Mouse (Mus musculus) macrophage (primary cell): ENCODE measurements at regions not wholly inside any gene's neighbourhood (a gene's known extent, or its start where the extent isn't known, plus 50 kb on each side); places are given as distances from the start of the nearest gene placed in this dataset.

ENCODE experiments used
- H3K27ac ChIP-seq: fragments of 350-480 bp; formaldehyde crosslinking; 2 replicates; pipeline ENCODE4 v1.9.0; 2021
- H3K36me3 ChIP-seq: fragments of 350-480 bp; formaldehyde crosslinking; 2 replicates; pipeline ENCODE4 v1.9.0; 2021; ENCODE audit errors: inconsistent target
- H3K4me3 ChIP-seq: fragments of 350-480 bp; formaldehyde crosslinking; 2 replicates; pipeline ENCODE4 v1.9.0; 2021; ENCODE audit errors: inconsistent target
- H3K79me2 ChIP-seq: fragments of 350-480 bp; formaldehyde crosslinking; 2 replicates; pipeline ENCODE4 v1.9.0; 2021; ENCODE audit errors: inconsistent target
- WGBS: methylation state at CpG from one replicate; pipeline ENCODE4 v1.1.7; 2026; ENCODE audit warnings: inconsistent platforms; ENCODE audit not compliant: missing documents; 5-methylcytosine and 5-hydroxymethylcytosine counted together

DNA sequence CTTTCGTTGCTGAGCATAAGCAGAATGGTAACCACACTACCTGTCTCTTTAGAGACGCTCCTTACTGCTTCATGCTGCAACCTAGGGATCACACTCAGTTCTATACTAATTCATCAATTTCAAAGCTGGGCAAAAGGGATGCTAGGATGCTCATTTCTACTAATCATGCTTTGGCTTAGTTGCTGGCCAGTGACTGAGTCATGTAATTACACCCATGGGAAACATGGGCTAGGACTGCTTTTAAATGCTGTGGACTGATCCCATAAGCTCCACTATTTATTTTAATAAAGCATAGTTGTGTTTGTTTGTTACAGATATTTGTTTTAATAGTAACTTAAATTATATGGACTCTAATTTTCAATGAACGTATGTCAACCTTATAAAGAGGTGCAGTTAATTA, 373.2 kb upstream of the Actbl2 start:
- Histone ChIP-seq H3K36me3 (no peaks in the 10 kb centered on the region), H3K27ac (no peak overlapping the region), H3K4me3 (no peak overlapping the region), H3K79me2 (no peaks in the 10 kb centered on the region)
- 89% methylated on average over 3 of the region's 3 CpGs for WGBS

DNA sequence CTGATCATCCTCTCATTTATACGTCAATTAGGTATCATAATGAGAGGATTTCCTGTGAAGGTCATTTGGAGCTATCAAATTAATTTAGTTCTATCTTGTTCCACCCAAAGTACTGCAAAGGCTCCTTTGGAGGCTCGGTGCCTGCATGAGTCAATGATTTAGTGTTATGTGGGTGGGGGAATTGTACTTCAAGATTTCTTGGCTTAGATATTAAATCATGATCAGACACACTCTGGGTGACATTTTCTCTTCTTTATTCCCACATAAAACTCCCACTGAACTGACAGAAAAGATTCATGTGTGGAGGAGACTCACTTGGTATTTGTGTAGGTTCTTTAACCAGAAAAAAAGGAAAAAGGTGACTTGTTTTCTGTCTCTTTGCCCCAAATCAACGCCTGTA, 372.6 kb upstream of the Actbl2 start:
- WGBS: 100% methylated on average over 3 of the region's 3 CpGs
- no peaks in the 10 kb centered on the region for H3K36me3 ChIP-seq
- no peaks in the 10 kb centered on the region for H3K79me2 ChIP-seq
- no peak overlapping the region for H3K27ac ChIP-seq
- H3K4me3 ChIP-seq: no peak overlapping the region

DNA sequence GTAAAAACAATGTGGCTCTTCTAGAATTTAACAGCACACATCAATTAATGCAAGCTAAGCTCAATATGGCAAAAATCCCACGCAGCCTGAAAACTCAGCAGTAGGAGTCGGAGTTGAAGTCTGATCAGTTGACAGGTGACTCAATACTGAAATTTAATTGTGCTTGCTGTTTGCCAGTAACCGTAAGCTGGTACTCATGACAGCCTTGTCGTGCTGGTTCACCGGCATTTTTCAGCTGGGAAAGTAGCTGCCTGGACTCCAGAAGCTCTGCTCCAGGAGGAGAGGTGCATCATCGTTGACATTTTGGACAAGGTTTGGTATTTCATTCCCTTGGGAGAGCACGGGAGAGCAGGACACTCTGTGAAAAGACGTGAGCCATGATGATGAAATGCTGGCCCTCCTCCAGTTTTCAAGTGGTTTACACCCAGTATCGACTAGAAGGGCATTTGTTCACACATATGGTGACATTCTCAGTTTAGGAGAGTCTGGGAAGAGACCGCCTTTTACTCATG, 372.1 kb upstream of the Actbl2 start:
- Histone ChIP-seq H3K79me2 (no peaks in the 10 kb centered on the region), H3K27ac (no peak overlapping the region), H3K36me3 (no peaks in the 10 kb centered on the region), H3K4me3 (no peak overlapping the region)
- WGBS: 92% methylated on average over 10 of the region's 10 CpGs

DNA sequence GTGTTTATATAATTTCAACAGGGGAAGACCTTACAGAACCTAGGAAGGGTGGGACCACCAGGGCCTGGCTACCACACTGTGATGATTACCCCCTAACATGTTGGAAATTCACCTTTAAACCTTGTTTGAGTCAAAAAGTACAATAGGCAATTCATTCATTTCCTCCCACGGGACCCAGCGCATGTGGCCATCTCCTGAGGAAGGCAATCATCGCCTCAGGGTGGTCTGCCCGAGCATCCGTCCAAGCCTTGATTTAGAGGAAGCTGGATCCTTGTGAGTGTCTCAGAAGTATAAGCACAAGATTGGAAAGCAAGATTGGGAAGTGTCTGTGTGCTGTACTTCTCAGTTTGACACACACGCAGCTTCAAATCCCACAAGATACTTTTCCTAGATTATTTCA, 360.9 kb upstream of the Actbl2 start:
- no peaks in the 10 kb centered on the region for H3K36me3 ChIP-seq
- no peak overlapping the region for H3K4me3 ChIP-seq
- H3K79me2 ChIP-seq: no peaks in the 10 kb centered on the region
- H3K27ac ChIP-seq: no peak overlapping the region
- WGBS: 82% methylated on average over 6 of the region's 6 CpGs

DNA sequence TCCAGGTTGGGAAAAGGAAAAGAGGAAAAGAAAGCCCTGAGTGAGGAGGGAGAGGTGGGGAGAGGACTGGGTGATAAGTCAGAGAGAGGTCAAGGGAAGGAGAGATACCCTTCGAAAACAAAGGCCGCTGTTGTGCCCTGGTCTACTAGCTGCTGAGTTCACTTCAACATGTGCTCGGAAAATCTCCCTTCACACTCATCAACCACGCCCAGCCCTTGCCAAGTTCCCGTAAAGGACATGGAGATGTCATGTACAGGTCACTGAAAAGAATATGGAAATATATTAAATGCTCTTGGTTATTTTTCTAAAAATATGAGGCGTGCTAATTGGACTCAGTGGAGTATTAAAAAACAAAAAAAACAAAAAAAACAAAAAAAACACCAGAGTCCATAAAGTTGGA, 359.5 kb upstream of the Actbl2 start:
- H3K79me2 ChIP-seq: no peaks in the 10 kb centered on the region
- no peak overlapping the region for H3K27ac ChIP-seq
- H3K36me3 ChIP-seq: no peaks in the 10 kb centered on the region
- no peak overlapping the region for H3K4me3 ChIP-seq
- WGBS: 95% methylated on average over 6 of the region's 6 CpGs

GRCm38 (mm10) chr13:110895900-110896299, 358.9 kb upstream of the Actbl2 start:
- no peaks in the 10 kb centered on the region for H3K79me2 ChIP-seq
- 0 out of 2 replicates have a peak overlapping the region, but pooled peaks have one; percentile 7 for H3K27ac ChIP-seq
- 46% methylated on average over 8 of the region's 8 CpGs for WGBS
- H3K4me3 ChIP-seq: no peak overlapping the region
- H3K36me3 ChIP-seq: no peaks in the 10 kb centered on the region

GRCm38 (mm10) chr13:110897621-110898020, 357.2 kb upstream of the Actbl2 start:
- Histone ChIP-seq H3K36me3 (no peaks in the 10 kb centered on the region), H3K27ac (no peak overlapping the region), H3K79me2 (no peaks in the 10 kb centered on the region), H3K4me3 (no peak overlapping the region)
- WGBS: 72% methylated on average over 4 of the region's 4 CpGs

DNA sequence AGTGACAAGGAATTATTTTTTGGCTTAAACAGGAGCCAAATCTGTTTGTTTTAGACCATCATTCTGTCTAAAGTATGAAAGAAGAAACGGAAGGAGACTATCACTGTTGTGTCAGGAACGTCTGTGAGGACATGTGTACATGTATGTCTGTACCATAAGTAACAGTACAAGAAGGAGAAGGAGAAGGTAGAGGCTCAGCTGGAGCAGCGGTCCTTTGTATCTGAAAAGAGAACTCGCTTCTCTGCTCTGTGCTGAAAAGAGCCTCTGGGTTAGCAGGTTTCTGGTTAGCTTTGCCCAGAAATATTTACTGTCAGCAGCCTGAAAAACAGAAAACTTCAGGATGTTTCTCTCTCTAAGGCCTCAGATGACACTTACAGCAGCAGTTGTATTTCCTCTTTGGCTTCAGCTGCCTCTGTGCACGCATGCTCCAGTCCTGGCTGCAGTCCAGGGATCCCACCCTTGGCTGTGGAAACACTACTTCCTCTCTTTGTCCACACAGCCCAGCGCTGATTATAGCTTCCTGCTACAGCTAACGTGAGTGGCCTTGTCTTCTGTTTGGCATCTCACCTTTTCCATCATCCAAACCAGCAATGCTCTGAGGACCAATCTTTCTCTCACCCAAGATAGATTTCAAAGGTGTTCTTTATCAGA, 351.7 kb upstream of the Actbl2 start:
- Histone ChIP-seq H3K36me3 (no peaks in the 10 kb centered on the region), H3K4me3 (no peak overlapping the region), H3K79me2 (no peaks in the 10 kb centered on the region), H3K27ac (peak overlapping the region; percentile 94)
- 9% methylated on average over 7 of the region's 7 CpGs for WGBS

- Histone ChIP-seq H3K79me2 (no peaks in the 10 kb centered on the region), H3K4me3 (no peak overlapping the region), H3K36me3 (no peaks in the 10 kb centered on the region), H3K27ac (peak overlapping the region; percentile 66)
- 8% methylated on average over 6 of the region's 6 CpGs for WGBS
These were observed 347.4 kb upstream of the Actbl2 start for GRCm38 (mm10) chr13:110907319-110907955.

GRCm38 (mm10) chr13:110911866-110912265, 342.9 kb upstream of the Actbl2 start:
- WGBS: 90% methylated on average over 7 of the region's 7 CpGs
- no peak overlapping the region for H3K27ac ChIP-seq
- no peaks in the 10 kb centered on the region for H3K79me2 ChIP-seq
- H3K36me3 ChIP-seq: no peaks in the 10 kb centered on the region
- no peak overlapping the region for H3K4me3 ChIP-seq

- 90% methylated on average over 4 of the region's 4 CpGs for WGBS
- H3K36me3 ChIP-seq: no peaks in the 10 kb centered on the region
- no peak overlapping the region for H3K4me3 ChIP-seq
- H3K79me2 ChIP-seq: no peaks in the 10 kb centered on the region
- no peak overlapping the region for H3K27ac ChIP-seq
These were observed 341.6 kb upstream of the Actbl2 start for GRCm38 (mm10) chr13:110913177-110913576.

- WGBS: 94% methylated on average over 5 of the region's 5 CpGs
- no peak overlapping the region for H3K4me3 ChIP-seq
- H3K79me2 ChIP-seq: no peaks in the 10 kb centered on the region
- H3K27ac ChIP-seq: no peak overlapping the region
- H3K36me3 ChIP-seq: no peaks in the 10 kb centered on the region
These were observed 341.1 kb upstream of the Actbl2 start for GRCm38 (mm10) chr13:110913687-110914086.

- Histone ChIP-seq H3K79me2 (no peaks in the 10 kb centered on the region), H3K4me3 (no peak overlapping the region), H3K36me3 (no peaks in the 10 kb centered on the region), H3K27ac (no peak overlapping the region)
- 83% methylated on average over 1 of the region's 1 CpGs for WGBS
These were observed 339.7 kb upstream of the Actbl2 start for GRCm38 (mm10) chr13:110915161-110915560.

- 85% methylated on average over 5 of the region's 5 CpGs for WGBS
- Histone ChIP-seq H3K79me2 (no peaks in the 10 kb centered on the region), H3K27ac (no peak overlapping the region), H3K4me3 (no peak overlapping the region), H3K36me3 (no peaks in the 10 kb centered on the region)
These were observed 330.9 kb upstream of the Actbl2 start for GRCm38 (mm10) chr13:110923936-110924335.

DNA sequence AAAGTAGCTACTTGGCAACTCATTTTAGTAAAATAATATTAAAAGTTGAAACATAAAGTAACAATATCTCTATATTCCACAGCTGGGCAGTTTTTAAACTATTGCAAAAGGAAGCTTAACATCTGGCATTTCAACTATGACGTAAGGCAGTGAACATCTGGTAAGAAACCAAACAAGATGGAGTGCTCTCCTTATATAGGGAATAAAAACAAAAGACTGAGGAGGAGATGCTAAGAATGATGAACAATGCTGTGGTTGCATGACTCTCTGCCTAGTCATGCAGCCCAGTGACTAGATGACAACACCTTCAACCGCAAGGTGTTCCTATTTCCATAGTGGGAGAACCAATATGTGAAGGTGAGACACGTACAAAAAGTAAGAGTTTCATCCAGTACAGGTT, 329.9 kb upstream of the Actbl2 start:
- no peaks in the 10 kb centered on the region for H3K36me3 ChIP-seq
- H3K27ac ChIP-seq: no peak overlapping the region
- H3K79me2 ChIP-seq: no peaks in the 10 kb centered on the region
- 96% methylated on average over 3 of the region's 3 CpGs for WGBS
- H3K4me3 ChIP-seq: no peak overlapping the region
